Mouse (Mus musculus): ENCODE data around the gene Pkd1.

Gene Pkd1

DNA sequence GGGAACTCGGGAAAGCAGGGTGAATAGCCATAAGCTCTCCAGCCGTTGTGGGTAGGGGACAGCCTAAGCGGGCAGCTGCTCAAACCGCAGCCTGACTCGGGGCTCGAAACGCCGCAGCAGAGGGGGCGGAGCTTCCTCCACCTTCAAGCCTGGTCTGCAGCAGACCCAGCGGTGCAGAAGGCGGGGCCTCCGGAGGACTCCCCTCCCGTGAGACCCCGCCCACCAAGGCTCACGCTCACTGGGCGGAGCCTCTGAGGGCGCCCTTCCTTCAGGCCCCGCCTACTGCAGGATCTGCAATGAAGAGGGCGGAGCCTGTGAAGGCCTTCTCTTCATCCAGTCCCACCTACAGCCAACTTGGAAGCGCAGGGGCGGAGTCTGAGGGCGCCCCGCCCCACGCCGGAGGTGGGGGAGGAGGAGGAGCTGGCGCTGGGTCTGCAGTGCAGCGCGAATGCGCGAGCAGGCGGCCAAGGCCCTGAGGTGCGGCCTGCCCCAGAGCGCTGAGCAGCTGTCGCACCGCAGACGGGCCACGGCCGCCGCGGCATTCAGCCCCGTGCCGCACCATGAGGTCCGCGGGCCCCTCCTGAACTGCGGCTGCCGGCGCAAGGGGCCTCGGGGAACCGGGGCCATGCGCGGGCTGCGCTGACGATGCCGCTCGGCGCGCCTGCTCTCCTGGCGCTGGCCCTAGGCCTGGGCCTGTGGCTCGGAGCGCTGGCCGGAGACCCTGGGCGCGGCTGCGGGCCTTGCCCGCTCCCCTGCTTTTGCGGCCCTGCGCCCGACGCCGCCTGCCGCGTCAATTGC lies at the start of gene Pkd1:
Gene Pkd1 (plus strand): TSS at position 217 of the 798 bp plus-strand sequence.
- peak; percentile 99 for DNase-seq

DNA sequence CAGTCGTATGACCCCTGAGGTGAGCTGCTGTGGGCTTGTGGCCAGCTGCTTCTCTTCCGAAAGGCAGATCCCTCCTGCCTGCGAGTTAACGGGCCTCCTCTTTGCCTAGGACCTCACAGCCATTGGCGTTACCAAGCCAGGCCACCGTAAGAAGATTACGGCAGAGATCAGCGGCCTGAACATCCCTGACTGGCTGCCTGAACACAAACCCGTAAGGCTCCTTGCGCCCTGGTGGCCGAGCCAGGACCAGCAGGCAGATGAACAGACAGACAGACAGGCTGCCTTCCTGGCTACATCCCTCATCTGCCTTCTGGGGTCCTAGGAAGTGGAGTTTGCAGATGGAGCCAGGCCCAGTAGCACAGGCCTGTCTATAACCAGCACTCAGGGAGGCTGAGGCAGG lies 47.4 kb upstream of the Pkd1 start:
- DNase-seq: no peak

DNA sequence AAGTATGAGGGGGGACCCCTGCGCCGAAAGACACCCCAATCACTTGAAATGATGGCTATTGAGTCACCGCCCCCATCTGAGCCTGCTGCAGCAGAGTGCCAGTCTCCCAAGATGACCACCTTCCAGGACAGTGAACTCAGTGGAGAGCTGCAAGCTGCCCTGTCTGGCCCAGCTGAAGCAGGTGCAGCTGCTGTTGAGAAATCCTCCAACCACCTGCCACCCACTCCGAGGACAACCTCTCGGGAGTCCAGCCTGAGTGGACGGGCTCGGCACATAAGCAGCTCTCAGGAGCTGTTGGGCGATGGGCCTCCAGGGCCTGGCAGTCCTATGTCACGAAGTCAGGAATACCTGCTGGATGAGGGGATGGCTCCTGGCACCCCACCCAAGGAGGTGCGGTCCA lies 45.5 kb upstream of the Pkd1 start:
- no peak for DNase-seq

DNA sequence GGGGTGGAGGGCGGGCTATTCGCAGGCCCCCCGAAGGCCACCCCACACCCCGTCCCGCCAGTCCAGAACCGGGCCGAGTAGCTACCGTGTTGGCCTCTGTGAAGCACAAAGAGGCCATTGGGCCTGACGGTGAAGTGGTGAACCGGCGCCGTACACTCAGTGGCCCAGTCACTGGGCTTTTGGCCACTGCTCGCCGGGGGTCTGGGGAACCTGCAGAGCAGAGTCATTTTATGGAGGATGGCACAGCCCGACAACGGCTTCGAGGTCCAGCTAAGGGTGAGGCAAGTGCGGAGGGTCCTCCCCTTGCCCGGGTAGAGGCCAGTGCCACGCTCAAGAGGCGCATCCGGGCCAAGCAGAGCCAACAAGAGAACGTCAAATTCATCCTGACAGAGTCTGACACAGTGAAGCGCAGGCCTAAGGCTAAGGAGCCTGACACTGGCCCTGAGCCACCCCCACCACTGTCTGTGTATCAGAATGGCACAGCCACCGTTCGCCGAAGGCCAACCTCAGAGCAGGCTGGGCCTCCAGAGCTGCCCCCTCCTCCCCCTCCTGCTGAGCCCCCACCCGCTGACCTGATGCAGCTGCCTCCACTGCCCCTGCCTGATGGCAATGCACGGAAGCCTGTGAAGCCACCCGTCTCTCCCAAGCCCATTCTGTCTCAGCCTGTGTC lies 44.2 kb upstream of the Pkd1 start:
- no peak for DNase-seq

DNA sequence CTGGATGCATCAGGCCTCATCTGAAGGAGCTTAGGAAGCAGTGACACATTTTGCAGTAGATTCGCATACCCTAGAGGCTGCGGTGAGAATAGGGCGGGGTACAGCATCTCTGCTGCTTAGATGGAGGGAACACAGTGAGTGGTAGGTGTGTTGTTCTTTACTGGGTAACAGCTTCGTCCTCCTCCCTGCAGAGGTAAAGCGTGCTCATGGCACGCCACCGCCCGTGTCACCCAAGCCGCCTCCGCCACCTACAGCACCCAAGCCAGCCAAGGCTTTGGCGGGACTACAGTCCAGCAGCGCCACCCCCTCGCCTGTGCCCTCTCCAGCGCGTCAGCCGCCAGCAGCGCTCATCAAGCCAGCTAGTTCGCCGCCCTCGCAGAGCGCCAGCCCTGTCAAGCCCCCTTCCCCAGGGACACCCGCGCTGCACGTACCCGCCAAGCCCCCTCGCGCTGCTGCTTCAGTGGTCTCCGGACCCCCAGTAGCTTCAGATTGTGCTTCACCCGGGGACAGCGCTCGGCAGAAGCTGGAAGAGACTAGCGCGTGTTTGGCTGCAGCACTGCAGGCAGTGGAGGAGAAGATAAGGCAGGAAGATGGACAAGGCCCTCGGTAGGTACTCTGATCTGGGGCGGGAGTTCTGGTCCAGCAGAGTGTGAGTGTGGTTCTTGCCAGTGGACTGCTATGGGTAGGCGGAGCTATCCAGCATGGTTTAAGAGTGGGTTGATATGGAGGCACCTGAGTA lies 43.1 kb upstream of the Pkd1 start:
- no peak for DNase-seq

DNA sequence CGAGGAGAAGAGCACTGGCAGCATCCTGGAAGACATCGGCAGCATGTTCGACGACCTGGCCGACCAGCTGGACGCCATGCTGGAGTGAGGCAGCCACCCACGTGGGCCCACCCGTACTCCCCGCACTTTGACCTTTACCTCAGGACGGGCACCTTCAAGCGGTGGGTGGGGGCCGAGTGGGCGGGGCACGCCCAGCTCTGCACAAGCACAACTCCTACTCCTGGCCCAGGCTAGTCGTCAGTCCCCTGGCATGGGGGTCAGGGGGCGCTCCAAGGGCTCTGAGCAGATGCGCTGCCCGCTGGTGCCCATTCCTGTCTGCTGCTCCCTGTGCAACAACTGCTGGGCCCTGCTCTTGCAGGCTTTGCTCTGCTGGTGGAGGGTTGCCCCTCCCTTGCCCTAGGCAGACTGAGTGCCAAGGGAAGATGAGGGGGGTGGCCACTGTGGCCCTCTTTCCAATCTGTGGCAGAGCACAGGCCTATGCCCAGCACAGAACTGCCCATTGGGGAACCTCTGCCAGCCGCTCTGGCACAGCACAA lies 42.4 kb upstream of the Pkd1 start:
- no peak for DNase-seq

DNA sequence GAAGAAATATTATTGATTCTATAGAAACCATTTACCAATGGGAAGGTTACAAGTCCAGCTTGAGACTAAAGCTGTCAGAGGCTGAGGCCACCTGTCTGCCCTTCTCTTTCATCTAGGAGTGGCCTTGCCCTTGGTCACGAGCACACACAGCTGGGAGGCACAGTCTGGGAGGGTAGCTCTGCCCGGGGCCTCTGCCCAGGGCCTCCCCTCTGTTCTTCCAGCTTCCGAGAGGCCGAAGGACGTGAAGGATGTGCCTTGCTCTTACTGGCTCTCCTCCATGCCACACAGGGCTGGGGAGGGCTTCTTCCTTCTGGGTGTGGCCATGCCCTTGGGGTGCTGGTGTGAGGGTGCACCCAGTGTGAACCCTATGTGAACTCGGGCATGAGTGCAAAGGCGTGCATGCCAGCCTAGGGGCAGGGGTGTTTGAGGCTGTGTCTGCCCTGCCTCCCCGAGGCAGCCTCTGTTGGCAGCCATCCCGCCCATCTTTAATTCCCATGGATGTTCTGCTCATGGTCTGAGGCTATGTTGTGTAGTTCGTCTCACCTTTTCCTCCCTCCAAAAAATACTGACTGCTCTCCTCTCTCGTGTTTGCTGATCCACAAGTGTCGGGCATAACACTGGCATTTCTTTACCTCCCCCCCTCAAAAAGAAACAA lies 41.7 kb upstream of the Pkd1 start:
- DNase-seq: no peak

DNA sequence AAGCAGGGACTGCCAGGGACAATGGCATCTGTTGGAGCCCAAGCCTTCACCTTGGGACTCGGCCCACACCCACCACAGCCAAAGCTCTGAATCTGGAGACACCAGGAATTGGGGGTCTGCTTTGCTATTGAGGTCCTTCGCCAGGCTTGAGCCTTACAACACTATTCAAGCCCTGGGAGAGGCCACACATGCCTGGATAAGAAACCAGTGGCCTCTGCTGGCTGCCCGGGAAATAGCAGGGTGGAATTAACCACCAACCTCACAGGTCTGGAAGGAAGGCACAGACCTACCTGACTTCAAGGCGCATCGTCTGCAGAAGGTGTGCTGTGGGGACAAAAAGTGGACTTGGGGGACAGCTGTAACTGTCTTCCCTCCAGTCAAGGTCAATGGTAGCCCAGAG lies 36.0 kb upstream of the Pkd1 start:
- peak; percentile 69 for DNase-seq

DNA sequence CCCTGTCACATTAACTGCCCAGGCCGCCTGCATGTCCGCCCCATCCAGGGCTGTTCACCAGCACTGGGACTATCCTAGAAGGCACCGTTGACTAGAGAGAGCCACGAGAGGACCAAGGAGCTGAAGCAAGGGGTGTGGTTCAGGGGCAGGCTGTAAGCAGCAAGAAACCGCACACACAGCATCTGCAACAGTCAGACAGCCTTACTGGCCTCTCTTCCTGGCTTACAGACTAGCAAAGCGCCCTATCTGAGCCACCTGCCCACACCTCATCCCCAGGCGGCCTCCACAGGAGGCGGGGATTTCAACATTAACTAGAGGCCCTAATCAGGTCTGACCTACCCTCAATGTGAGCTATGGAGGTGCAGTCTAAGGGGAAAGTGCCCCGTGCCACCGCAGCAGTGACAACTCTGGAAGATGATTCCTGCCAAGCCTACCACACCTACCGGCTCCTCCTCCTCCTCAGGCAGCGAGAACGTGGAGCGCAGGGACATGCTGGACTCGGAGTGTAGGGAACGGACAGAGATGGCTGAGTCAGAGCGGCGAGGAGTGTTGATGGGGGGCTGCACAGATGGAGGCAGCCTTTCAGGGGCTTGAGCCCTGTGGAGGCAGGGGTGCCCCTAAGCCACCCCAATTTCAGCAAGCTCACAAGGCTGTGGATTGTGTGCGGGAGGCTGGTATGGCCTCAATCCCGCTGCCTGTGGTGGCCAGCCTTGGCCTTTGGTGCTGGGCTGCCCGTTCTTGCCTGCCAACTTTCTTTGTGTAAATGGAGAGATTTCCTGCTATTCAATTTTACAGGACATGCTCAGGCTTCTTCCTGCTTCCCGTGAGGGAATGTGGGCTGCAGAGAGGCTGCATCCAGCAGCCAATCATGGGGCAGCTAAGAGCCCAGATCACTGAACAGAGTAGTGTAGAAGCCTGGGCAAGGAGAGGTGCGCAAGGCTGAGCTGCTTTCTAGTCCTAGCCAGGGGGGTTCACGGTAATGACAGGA lies 35.1 kb upstream of the Pkd1 start:
- peak; percentile 35 for DNase-seq

DNA sequence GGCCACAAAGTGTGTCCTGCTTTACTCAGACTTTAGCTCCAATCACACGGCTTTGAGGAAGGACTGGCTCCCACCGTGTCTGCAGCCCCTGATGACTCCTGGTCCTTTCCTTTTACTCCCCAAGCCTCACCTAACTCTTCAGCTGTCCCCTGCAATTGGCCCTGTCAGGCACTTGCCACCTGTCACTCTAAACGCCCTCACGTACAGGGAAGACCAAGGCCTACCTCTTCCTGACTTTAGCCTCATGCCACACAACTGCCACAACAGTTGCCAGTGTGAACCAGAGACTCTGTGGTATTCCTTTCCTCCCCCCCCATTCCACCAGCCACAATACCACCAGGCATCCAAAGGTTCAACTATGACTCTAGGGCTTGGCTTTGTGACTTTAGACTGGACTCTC lies 29.2 kb upstream of the Pkd1 start:
- no peak for DNase-seq

DNA sequence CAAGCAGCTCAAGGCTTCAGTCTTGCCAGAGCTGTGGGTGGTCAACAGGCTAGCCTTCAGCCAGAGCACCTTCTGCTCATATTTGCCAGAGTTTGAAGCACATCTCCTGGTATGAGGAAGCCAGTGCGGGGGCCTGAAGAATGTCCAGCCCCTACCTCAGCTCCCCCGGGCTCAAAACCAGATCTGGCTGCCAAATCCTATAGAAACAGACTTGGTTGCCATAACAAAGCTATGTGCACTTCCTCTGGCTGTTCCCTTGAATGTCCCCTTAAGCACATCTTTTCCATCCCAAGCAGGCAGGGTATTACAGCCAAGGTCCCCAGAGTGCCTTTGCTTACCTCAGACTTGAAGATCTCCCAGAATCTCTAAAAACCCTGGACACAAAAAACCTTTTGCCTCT lies 24.9 kb upstream of the Pkd1 start:
- DNase-seq: no peak

DNA sequence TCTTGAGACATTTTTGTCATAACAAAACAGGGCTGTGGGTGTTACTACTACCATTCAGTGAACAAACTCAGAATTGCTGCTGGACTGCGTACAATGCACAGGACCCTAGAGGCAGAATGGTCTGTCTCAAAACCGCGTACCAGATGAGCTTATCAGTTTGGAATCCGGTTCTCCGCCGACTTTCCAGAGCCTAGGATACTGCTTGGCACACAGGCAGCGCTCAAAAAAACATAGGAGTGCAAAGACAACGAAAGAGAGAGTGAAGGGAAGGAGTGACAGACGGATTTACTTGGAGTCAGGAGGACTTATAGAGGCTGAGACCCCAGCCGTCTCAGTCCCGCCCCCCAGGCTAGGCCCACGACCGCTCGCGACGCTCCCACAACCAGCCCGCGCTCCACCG lies 22.3 kb upstream of the Pkd1 start:
- no peak for DNase-seq

DNA sequence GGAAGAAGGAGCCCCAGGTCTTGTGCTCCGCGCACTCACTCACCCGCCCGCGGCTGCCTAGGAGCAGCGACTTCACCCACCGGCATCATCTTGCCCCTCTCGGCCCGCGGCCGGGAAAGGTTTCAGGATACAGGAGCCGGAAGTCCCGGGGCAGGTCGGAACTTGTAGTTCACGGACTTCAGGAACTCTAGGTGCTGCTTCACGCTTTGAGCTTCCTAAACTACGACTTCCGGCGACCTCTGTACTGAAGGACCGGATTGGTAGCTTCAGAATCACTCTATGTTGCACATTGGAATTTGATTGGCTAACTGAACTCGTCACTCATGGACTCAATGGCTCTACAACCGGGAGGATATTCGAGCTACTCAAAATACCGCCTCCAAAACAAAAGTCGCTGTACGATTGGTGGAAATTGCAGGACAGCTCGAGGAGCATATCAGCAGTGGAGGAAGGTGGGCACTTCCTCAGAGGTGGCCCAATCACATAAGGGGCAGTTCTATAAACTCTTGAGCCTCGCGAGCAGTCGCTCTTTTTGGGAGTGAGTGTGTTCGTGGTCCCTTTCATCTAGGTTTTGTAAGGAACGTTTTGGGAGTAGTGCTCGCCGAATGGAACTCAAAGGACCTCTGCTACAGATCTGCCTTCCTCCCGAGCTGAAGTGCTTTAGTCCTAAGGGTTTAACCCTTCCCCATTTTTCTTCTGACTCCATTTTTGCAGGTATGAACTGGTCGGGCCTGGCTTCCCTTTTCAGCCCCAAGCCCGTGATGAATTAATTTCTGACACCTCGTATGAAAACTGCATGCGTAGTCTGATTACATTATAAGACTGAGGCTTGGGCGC lies 21.7 kb upstream of the Pkd1 start, which contains the start of gene Traf7:
Gene Traf7 (minus strand): TSS at position 216 of the 837 bp plus-strand sequence.
- DNase-seq: peak; percentile 90

DNA sequence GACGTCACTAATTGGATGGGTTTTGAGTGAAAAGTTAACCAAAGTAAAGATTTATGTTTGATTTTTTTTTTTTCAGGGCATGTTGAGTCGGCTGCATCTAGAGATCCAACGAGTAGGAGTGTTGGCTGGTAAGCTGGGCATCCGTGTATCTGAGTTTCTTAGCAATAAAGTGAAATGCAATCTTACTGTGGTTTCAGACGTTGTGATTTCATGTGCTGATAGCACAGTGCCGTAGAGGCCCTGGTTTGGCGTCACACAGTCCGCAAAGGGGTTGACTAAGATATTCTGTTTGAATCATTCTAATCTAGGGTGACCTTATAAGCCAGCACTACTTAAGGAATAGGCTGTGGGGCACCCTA lies 21.1 kb upstream of the Pkd1 start:
- no peak for DNase-seq

DNA sequence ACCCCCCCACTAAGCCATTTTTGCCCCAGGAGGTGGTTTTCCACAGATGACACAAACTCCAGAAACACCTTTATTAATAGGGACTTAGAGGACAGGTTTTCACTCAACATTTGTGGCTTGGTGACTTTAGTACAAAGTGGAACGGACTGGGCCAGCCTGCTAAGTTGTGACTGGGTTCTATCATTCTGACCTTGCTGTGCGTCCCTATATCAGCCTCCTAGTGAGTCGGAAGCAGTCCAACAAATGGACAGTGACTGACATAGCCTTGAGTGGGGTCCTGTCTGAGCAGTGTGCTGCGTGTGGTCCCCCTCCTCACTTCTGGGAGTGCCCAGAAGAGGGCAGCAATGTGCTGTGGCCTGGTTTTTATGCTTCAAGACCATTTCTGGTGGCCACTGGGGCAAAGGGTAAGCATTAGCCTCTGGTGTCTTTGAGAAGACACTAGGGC lies 20.6 kb upstream of the Pkd1 start:
- DNase-seq: peak; percentile 58

DNA sequence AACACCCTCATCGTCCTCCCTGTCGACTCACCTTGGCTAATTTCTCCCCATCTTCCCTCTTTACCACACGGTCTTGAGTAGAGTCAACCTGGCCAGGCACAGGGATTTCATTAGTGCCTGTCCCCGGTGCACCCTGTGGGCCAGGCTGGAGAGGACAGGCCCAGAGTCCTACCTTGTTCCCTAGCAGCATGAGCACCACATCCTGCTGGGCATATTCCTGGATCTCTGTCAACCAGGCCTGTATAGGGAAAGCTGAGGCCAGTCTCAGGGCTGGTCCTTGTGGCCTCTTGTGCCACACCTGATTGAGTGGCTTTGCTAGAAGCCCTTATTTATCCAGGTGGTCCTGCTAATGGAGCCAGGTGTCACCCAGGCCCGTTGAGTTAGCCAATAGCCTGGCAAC lies 19.8 kb upstream of the Pkd1 start:
- DNase-seq: no peak

DNA sequence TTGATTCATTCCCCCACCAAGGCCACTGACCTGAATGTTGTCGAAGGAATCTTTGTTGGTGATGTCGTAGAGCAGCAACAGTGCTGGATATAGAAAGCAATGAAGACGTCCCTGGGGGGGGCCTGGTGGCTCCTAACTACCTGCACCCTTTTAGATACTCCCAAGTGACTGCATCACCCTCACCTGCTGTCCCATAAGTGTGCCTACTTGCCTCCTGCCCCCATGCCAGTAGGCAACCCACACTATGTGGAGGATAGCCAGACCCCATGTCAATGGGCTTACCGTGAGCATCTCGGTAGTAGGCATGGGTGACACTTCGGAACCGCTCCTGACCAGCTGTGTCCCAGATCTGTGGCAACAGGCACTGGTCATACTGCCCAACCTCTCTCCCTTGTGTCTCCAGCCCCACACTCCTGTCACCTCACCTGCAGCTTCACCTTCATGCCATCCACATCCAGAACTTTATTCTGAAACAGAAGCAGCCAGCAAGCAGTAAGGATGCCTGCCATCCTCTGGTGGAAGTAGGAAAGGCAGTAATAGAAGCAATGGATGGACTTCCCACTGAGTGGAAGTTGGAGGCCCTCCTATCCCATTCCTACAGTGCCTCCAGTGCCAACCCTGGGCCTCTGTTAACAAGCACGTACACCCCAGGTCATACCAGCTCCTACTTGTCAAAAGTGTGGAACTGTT lies 19.1 kb upstream of the Pkd1 start:
- DNase-seq: no peak

DNA sequence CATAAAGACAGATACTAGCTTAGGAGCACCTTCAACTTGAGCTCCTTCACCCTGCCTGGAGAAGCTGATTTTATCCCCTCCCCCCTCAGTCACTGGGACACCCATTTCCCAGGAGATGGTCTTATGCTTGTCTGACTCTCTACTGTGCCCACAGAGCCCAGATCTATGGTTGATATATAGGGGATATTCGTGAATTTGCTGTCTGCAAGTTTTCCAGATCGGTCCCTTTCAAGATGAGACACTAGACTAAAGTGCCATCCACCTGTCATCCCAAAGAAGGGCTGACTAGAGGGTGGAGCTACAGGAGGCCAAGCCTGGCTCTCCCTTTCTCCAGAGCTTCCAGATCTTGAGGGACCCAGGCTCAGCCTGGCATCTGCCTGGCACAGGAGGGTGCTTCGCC lies 18.6 kb upstream of the Pkd1 start:
- no peak for DNase-seq

DNA sequence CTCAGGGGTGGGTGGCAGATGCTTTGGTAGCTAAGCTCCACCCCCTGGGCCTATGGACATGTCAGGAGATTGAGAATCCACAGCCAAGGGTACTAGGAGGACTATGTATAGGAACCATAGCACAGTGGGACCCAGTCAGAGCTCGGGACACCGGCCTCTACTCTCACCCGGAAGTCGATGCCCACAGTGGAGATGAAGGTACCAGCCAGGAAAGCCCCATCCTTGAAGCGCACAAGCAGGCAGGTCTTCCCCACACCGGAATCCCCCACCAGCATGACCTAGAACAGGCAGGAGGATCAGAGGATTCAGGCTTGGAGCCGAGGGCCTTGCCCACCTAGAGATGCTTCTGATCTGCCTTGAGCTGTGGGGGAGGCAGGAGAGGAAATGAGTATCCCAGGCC lies 17.6 kb upstream of the Pkd1 start:
- DNase-seq: no peak

Measured in lung, postnatal 14 days (tissue).